Mouse (Mus musculus) cerebral cortex, adult 2 months (tissue): ENCODE data around the gene Zfp715.

Source experiments
- WGBS: fragments of 180-500 bp; shearing (Covaris S2); methylation state at CpG from one replicate; pipeline ENCODE4 v1.1.7; 2018; 5-methylcytosine and 5-hydroxymethylcytosine counted together

The Zfp715 gene

GRCm38 (mm10) chr7:43305235-43305634 lies 7.9 kb downstream of the Zfp715 start:
- 60% methylated on average over 3 of the region's 3 CpGs for WGBS

- WGBS: 88% methylated on average over 3 of the region's 3 CpGs
These were observed 21.6 kb downstream of the Zfp715 start for GRCm38 (mm10) chr7:43291524-43291923.

- WGBS: 5% methylated on average over 18 of the region's 18 CpGs
These were observed 30.1 kb downstream of the Zfp715 start for GRCm38 (mm10) chr7:43282859-43283595.

- WGBS: 80% methylated on average over 2 of the region's 3 CpGs
These were observed 30.6 kb downstream of the Zfp715 start for GRCm38 (mm10) chr7:43282459-43282858.

- WGBS: 40% methylated on average over 5 of the region's 5 CpGs
These were observed 35.7 kb downstream of the Zfp715 start for GRCm38 (mm10) chr7:43277401-43277800.

- WGBS: 37% methylated on average over 7 of the region's 7 CpGs
These were observed 36.9 kb downstream of the Zfp715 start for GRCm38 (mm10) chr7:43276178-43276577.

GRCm38 (mm10) chr7:43273476-43273875 lies 39.6 kb downstream of the Zfp715 start:
- 82% methylated on average over 1 of the region's 1 CpGs for WGBS

- 89% methylated on average over 13 of the region's 13 CpGs for WGBS
These were observed 45.7 kb downstream of the Zfp715 start for GRCm38 (mm10) chr7:43267359-43267758.

GRCm38 (mm10) chr7:43253540-43253939 lies 59.6 kb downstream of the Zfp715 start:
- 84% methylated on average over 7 of the region's 7 CpGs for WGBS

- WGBS: 75% methylated on average over 1 of the region's 1 CpGs
These were observed 62.4 kb downstream of the Zfp715 start for GRCm38 (mm10) chr7:43250718-43251117.
